Mouse (Mus musculus) liver, embryonic 16.5 days (tissue): Measurements from ENCODE around the gene Mlip. TPM values are rescaled to one million over a fixed set of nuclear protein-coding genes. Genes with fewer than 3 reads are reported as not detected.

Source experiments
- ATAC-seq: fragments of 200-750 bp; cut with Nextera tagmentation; 2 replicates; pipeline ENCODE4 v1.8.0; 2017; ENCODE audit warnings: low read depth, mild to moderate bottlenecking, moderate number of reproducible peaks, moderate library complexity
- H3K27ac ChIP-seq: fragments of 300-500 bp; sonication (generic); 2 replicates; pipeline ENCODE4 v1.5.1; 2014; ENCODE audit warnings: mild to moderate bottlenecking, low read length
- H3K27me3 ChIP-seq: fragments of 300-500 bp; sonication (generic); 2 replicates; pipeline ENCODE4 v1.6.1; 2014; ENCODE audit warnings: low read depth, low read length, mixed read lengths; ENCODE audit not compliant: control insufficient read depth, insufficient read depth
- H3K36me3 ChIP-seq: fragments of 300-500 bp; sonication (generic); 2 replicates; pipeline ENCODE4 v1.6.1; 2014; ENCODE audit warnings: mild to moderate bottlenecking; ENCODE audit not compliant: control insufficient read depth, insufficient read depth
- H3K4me1 ChIP-seq: fragments of 300-500 bp; sonication (generic); 2 replicates; pipeline ENCODE4 v1.6.1; 2014; ENCODE audit warnings: low read depth, low read length, mixed read lengths; ENCODE audit not compliant: control insufficient read depth
- H3K4me2 ChIP-seq: fragments of 300-500 bp; sonication (generic); 2 replicates; pipeline ENCODE4 v1.6.1; 2014; ENCODE audit warnings: low read depth, low read length, mixed read lengths
- H3K4me3 ChIP-seq: fragments of 300-500 bp; sonication (generic); 2 replicates; pipeline ENCODE4 v1.5.1; 2014; ENCODE audit warnings: low read depth, mild to moderate bottlenecking, low read length
- H3K9ac ChIP-seq: fragments of 300-500 bp; sonication (generic); 2 replicates; pipeline ENCODE4 v1.6.1; 2014; ENCODE audit warnings: low read depth, low read length
- H3K9me3 ChIP-seq: fragments of 300-500 bp; sonication (generic); replicated peaks from 2 replicates; pipeline ENCODE4 v1.6.1; 2016; ENCODE audit warnings: low read length; ENCODE audit not compliant: control insufficient read depth
- WGBS: fragments of 180-500 bp; shearing (Covaris S2); extraction: QIAGEN DNeasy Blood & Tissue Kit; methylation state at CpG from one replicate; pipeline ENCODE4 v1.1.7; 2014; ENCODE audit not compliant: insufficient replicate concordance; 5-methylcytosine and 5-hydroxymethylcytosine counted together
- polyA plus RNA-seq: library from polyadenylated mRNA; unstranded; fragments of >200 nt; fragmentation: Nextera tagmentation; extraction: Ambion mirVana; gene quantifications from 2 replicates; pipeline ENCODE4 v1.2.1, GENCODE M21; 2015

Mlip gene
- polyA plus RNA-seq, 1 experiment from 2014 or later = 0.51 TPM

- no peaks in the 10 kb centered on the region for H3K9me3 ChIP-seq
- no peak for ATAC-seq
- H3K36me3 ChIP-seq = no peaks in the 10 kb centered on the region
Measured at GRCm38 (mm10) chr9:77362906-77363305, 10.1 kb upstream of the Mlip start.

GRCm38 (mm10) chr9:77360654-77361053 is 7.9 kb upstream of the Mlip start:
- no peak for ATAC-seq
- no peak overlapping the region for H3K9ac ChIP-seq
- no peak overlapping the region for H3K4me2 ChIP-seq
- H3K36me3 ChIP-seq = no peaks in the 10 kb centered on the region
- WGBS = 52% methylated on average over 8 of the region's 8 CpGs
- no peaks in the 10 kb centered on the region for H3K4me1 ChIP-seq
- H3K9me3 ChIP-seq = no peaks in the 10 kb centered on the region
- H3K4me3 ChIP-seq = no peak overlapping the region
- H3K27me3 ChIP-seq = no peaks in the 10 kb centered on the region
- H3K27ac ChIP-seq = no peak overlapping the region

More at GRCm38 (mm10) chr9:77362906-77363305, 10.1 kb upstream of the Mlip start:
- Histone ChIP-seq H3K27ac (no peak overlapping the region), H3K4me2 (no peak overlapping the region), H3K27me3 (no peaks in the 10 kb centered on the region), H3K4me3 (no peak overlapping the region), H3K9ac (no peak overlapping the region), H3K4me1 (no peaks in the 10 kb centered on the region)

DNA sequence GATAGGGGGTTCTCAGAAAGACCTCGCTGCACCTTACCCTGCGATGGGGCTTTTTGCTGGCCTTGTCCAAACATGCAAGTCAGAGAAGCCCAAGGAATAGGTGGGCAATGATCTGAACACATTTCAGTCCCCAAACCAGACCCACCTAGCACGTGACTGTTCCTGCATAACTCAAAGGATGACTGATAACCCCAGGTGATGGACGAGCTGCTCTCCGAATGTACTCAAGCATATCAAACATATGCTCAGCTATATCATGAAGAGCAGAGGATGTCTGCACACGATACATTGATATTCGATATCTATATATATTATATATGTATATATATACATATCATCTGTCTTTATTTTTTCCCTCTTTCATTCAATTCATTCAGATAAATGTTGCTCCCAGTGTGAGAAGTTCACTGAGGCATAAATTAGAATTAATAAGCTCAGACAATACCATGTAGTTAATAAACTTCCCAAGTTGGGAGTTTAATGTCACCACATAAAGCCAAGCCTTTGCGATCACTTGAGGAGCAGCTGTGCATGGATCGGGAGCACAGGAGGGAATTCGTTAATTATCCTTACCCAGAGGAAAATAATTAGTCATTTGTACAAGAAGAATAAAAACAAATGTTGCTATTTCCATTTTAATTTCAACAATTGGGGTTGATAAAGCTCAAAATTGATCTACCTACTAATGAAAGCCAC is 6.7 kb upstream of the Mlip start:
- Histone ChIP-seq H3K4me1 (no peaks in the 10 kb centered on the region), H3K27ac (no peak overlapping the region), H3K9me3 (no peaks in the 10 kb centered on the region), H3K4me2 (no peak overlapping the region), H3K27me3 (no peaks in the 10 kb centered on the region), H3K36me3 (no peaks in the 10 kb centered on the region), H3K9ac (no peak overlapping the region), H3K4me3 (no peak overlapping the region)
- 63% methylated on average over 10 of the region's 10 CpGs for WGBS
- ATAC-seq = no peak

DNA sequence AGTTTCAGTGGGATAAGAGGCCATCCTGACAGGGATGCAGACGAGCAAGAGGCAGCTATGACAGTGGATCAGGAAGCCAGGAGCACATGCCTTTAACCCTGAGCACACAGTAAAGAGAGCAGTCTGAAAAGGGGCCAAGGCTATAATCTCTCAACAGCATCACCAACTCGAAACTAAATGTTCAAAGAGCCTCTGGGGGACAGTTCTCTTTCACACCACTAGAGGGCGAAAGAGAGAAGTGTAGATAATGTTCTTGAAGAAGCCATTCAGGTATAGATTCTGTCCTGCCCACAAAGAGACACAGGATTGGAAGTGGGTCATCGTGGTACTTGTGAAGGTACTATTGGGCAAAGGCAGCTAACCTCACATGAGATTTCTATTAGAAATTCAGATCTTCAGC is 1.2 kb upstream of the Mlip start:
- H3K9ac ChIP-seq = no peak overlapping the region
- no peak overlapping the region for H3K4me3 ChIP-seq
- ATAC-seq = no peak
- no peaks in the 10 kb centered on the region for H3K27me3 ChIP-seq
- no peak overlapping the region for H3K4me2 ChIP-seq
- H3K9me3 ChIP-seq = no peaks in the 10 kb centered on the region
- H3K27ac ChIP-seq = no peak overlapping the region
- H3K36me3 ChIP-seq = no peaks in the 10 kb centered on the region
- H3K4me1 ChIP-seq = no peaks in the 10 kb centered on the region
- WGBS = 52% methylated on average over 4 of the region's 4 CpGs

GRCm38 (mm10) chr9:77347704-77348103 is 5.1 kb downstream of the Mlip start:
- H3K9ac ChIP-seq = no peak overlapping the region
- no peaks in the 10 kb centered on the region for H3K27me3 ChIP-seq
- H3K9me3 ChIP-seq = no peaks in the 10 kb centered on the region
- no peak overlapping the region for H3K4me3 ChIP-seq
- H3K4me1 ChIP-seq = no peaks in the 10 kb centered on the region
- WGBS = 33% methylated on average over 7 of the region's 7 CpGs
- H3K4me2 ChIP-seq = no peak overlapping the region
- no peak for ATAC-seq
- no peaks in the 10 kb centered on the region for H3K36me3 ChIP-seq
- H3K27ac ChIP-seq = no peak overlapping the region

DNA sequence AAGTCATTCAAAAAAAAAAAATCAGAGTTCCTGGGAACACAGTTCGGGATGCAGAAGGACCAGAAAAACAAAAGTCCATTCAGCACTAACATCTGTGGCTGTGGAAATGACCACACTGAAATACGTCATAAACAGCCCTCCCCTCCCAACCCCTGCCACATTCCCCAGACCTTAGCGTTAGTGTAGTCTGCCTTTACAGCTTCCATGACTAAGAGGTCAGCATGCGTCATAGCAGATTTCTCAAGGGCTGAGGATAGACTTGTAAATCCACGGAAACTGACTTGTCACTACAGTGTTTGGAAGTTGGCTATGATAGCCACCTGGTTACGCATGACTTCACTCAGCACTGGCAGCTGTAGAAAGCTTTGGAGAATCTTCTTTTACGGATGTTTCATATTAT is 8.5 kb downstream of the Mlip start:
- H3K4me2 ChIP-seq = no peak overlapping the region
- H3K27ac ChIP-seq = no peak overlapping the region
- no peaks in the 10 kb centered on the region for H3K4me1 ChIP-seq
- H3K4me3 ChIP-seq = no peak overlapping the region
- no peak overlapping the region for H3K9ac ChIP-seq
- no peaks in the 10 kb centered on the region for H3K27me3 ChIP-seq
- H3K36me3 ChIP-seq = no peaks in the 10 kb centered on the region
- no peak for ATAC-seq
- WGBS = 63% methylated on average over 7 of the region's 7 CpGs
- H3K9me3 ChIP-seq = no peaks in the 10 kb centered on the region

- Histone ChIP-seq H3K9ac (no peak overlapping the region), H3K27me3 (no peaks in the 10 kb centered on the region), H3K27ac (no peak overlapping the region), H3K4me2 (no peak overlapping the region), H3K4me1 (no peaks in the 10 kb centered on the region), H3K4me3 (no peak overlapping the region), H3K36me3 (no peaks in the 10 kb centered on the region), H3K9me3 (no peaks in the 10 kb centered on the region)
- no peak for ATAC-seq
- WGBS = 48% methylated on average over 18 of the region's 18 CpGs
Measured at GRCm38 (mm10) chr9:77340159-77340862, 12.5 kb downstream of the Mlip start.

DNA sequence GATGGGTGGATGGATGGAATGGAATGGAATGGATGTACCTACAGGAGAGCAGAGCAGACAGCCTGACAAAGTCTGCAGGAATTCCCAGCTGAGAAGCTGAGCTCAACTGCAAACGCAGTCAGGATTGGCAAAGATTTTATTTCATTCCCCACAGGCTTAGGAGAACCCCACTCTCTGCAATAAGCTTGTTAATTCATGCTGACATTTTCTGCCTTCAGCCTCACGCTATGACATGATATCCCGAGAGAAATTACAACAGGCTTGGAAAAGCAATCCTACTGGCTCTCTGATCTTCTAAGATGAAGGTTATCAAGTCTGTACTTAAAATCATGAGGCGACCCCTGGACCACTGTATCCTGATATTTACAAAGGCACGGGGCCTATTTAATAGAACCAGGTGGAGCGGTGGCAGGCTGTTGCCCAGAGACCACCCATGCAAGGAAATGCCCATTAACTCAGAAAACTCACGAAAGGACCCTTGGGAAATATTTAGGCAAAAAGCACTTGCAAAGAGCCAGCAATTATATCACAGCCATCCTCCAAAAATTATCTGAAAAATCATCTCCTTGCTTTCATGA is 13.1 kb downstream of the Mlip start:
- no peak overlapping the region for H3K4me3 ChIP-seq
- H3K4me2 ChIP-seq = no peak overlapping the region
- no peaks in the 10 kb centered on the region for H3K36me3 ChIP-seq
- no peak overlapping the region for H3K9ac ChIP-seq
- WGBS = 59% methylated on average over 7 of the region's 7 CpGs
- no peaks in the 10 kb centered on the region for H3K9me3 ChIP-seq
- no peak for ATAC-seq
- no peaks in the 10 kb centered on the region for H3K27me3 ChIP-seq
- no peaks in the 10 kb centered on the region for H3K4me1 ChIP-seq
- no peak overlapping the region for H3K27ac ChIP-seq

- no peak for ATAC-seq
- Histone ChIP-seq H3K27me3 (no peaks in the 10 kb centered on the region), H3K9ac (no peak overlapping the region), H3K4me1 (no peaks in the 10 kb centered on the region), H3K9me3 (no peaks in the 10 kb centered on the region), H3K27ac (no peak overlapping the region), H3K4me3 (no peak overlapping the region), H3K4me2 (no peak overlapping the region), H3K36me3 (no peaks in the 10 kb centered on the region)
- WGBS = 57% methylated on average over 3 of the region's 3 CpGs
Measured at GRCm38 (mm10) chr9:77335370-77335769, 17.4 kb downstream of the Mlip start.
